Mouse (Mus musculus) ES-Bruce4 (cell line): ENCODE results near the gene Gabrr1.
A peak's percentile ranks its signal among the peaks of the same experiment; 100 is the strongest.

Experiments
- CTCF ChIP-seq: IDR thresholded peaks from one replicate; pipeline ENCODE4 v1.8.1; 2011; ENCODE audit warnings: low read depth, low read length
- EP300 ChIP-seq: IDR thresholded peaks from 2 replicates; pipeline ENCODE4 v1.6.1; 2011; ENCODE audit warnings: low read depth, low read length; ENCODE audit not compliant: insufficient read depth
- POLR2A ChIP-seq: IDR thresholded peaks from one replicate; pipeline ENCODE4 v1.8.1; 2011; ENCODE audit warnings: low read length; ENCODE audit not compliant: insufficient read depth

DNA sequence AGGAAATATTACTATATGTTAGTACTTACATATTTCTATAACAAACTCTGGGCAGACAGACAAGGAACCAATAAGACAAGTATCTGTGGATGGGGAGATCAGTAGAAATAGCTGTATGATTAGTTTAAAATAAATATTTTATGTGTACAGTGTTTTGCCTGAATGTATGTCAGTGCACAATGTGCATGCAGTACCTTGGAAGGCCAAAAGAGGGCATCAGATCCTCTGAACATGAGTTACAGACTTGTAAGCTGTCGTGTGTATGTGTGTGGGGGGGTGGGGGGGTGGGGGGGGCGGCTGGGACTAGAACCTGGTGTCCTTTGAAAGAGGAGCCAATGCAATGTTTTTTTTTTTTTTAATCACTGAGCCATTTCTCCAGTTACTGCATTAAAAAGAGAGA, 15.5 kb downstream of the Gabrr1 start:
- TF ChIP-seq POLR2A (no peak), CTCF (peak; percentile 1), EP300 (no peak)
